Mouse (Mus musculus): ENCODE measurements around the gene Tnc.

DNA sequence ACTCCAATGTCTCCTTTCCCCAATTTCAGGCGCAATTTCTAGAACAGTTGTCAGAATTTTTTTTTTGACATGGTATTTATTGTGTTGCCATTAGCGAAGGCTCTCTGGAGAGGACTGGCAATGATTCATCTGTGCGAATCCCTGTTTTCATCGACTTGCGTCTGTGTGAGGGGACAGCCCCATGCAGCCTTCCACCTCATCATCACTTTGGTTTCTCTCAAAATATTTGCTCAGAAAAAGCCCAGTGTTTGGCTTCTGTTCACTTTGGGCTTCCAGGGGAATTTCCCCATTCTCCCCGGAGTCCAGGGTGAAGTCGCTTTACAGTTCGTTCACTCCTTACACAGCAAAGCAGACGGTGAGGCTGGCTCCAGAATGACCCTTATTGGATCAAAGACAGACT lies 111.5 kb downstream of the Tnc start:
- TF ChIP-seq CTCF (conservative IDR thresholded peaks at IDR 0.05; ENCODE audit: low read length): no peak
- TF ChIP-seq POU5F1 (IDR thresholded peaks at IDR 0.05; ENCODE audit: borderline replicate concordance, low read length): no peak

Measured in E14TG2a.4 (cell line).